Mouse (Mus musculus) right cerebral cortex, adult 2 months (tissue): ENCODE results near the gene Guca1b.
"Not testable (repeated sequence)": the region's sequence is repeated elsewhere in the genome, so short reads cannot be mapped to it uniquely, and the experiment has no call there.

Experiments
- DNase-seq, 2 experiments: peaks; one replicate each; pipeline ENCODE4 v3.0.0; 2021 to 2022; ENCODE audit warnings: low spot score in 2 of 2

Gene Guca1b

GRCm38 (mm10) chr17:47409897-47410861, 25.0 kb downstream of the Guca1b start:
- DNase-seq, result peak; percentile 17

DNA sequence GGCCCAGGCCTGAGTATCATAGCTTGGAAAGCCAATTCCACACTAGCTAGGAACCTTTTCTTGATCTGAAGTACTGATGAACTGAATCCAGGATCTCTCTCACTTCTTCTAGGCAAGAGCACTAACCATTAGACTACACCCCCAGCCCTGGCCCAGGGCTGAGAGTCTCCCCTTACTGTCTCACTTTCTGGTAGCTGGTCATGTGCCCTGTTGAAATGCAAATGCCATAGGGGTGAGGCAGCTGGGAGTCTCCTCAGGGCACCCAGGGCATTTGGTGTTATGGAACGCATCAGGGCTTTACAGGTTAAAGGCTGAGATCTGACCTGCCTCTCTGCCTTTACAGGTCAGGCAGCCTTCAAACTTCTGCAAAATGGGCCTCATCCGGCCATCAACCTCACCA, 35.0 kb downstream of the Guca1b start:
- DNase-seq, result no peak

DNA sequence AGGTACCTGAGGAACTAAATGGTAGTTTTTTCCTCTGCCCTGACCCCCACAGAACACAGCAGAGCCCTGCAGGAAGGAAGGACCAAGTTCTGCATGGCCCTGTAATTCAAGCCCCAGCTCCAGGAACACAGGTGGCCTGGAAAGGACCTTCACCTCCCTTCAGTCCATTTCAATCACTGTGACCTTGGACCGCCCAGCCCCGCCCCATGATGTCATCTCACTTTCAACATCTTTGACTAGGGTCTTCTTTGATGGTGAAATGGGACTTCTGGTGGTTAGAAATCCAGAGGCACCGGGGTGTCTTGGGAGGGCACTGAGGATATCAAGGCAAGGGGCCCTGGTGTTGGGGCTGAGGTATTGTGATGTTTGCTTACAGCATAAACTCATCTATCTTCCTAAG, 36.4 kb downstream of the Guca1b start:
- no peak for DNase-seq

- DNase-seq, result not testable (repeated sequence)
Measured at GRCm38 (mm10) chr17:47422616-47423015, 37.4 kb downstream of the Guca1b start.

GRCm38 (mm10) chr17:47424186-47424585, 39.0 kb downstream of the Guca1b start:
- DNase-seq, result no peak

DNA sequence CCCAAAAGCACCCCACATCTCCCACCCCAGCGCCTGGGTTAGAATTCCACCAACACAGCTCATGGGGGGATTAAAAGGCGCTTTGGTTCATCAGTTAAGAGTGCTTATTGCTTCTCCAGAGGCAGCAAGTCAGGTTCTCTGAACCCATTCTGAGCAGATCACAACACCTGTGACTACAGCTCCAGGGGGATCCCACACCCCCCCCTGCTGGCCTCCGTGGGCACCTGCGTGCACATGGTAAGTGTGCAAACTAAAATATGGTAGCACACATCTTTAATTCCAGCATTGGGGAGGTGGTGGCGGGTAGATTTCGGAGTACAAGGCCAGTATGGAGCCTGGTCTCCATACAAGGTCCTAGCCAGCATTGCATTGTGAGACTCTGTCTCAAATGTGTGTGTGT, 42.1 kb downstream of the Guca1b start:
- DNase-seq, result no peak

DNA sequence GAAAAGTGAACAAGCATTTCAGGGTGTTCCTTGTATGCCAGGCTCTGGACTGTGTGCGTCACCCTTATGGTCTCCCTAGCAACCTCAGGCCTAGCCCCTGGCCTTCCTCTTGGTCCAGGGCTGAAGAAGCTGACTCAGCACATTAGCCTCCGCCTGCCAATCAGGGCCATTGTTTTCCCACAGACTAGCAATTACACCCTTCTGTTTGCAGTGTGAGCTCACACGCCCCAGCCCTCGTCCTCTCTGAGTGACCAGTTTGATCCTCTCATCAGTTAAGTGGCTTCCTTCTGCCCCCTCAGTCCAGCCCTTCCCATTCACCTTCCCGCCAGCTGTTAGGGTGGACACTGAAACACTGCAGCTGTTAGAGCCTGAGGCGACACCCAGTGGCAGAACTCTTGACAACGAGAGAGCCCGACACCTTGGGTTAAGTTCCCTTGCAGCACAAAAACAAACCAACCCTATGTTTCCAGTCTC, 43.7 kb downstream of the Guca1b start:
- no peak for DNase-seq

GRCm38 (mm10) chr17:47430815-47431214, 45.6 kb downstream of the Guca1b start:
- no peak for DNase-seq

- DNase-seq, result no peak
Measured at GRCm38 (mm10) chr17:47436156-47436906, 51.1 kb downstream of the Guca1b start, which contains the start of gene AI661453. AI661453 (plus strand) TSS chr17:47436615.

- DNase-seq, result no peak
Measured at GRCm38 (mm10) chr17:47436907-47437547, 51.8 kb downstream of the Guca1b start, which contains the start of gene 1700001C19Rik. 1700001C19Rik (minus strand) TSS chr17:47437376.

GRCm38 (mm10) chr17:47438611-47439010, 53.4 kb downstream of the Guca1b start:
- DNase-seq, result no peak

GRCm38 (mm10) chr17:47439396-47440028, 54.3 kb downstream of the Guca1b start:
- DNase-seq, result no peak

DNA sequence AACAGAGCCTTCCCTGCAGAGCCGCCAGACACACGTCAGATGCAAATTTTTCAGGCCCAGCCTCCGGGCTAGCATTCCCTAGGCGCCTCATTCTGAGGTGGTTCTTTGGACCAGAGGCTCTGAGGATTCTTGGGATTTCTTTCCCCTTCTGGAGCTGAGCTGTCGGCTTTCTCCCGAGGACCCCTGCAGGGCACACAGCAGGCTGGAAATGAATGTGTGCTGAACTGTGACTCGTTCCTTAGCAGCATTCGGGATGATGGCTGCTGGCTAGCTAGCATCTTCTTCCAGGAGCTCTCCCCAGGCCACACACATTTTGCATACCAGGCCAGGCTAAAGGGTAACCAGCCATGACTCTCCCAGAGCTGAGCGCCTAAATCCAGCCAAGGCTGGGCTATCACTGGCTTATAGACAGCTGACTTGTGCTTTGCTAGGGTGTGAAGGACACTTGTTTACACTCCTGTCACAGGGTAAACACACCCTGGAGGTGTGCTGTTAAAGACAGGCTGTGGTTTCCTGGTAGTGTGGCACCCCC, 55.2 kb downstream of the Guca1b start:
- DNase-seq, result no peak

DNA sequence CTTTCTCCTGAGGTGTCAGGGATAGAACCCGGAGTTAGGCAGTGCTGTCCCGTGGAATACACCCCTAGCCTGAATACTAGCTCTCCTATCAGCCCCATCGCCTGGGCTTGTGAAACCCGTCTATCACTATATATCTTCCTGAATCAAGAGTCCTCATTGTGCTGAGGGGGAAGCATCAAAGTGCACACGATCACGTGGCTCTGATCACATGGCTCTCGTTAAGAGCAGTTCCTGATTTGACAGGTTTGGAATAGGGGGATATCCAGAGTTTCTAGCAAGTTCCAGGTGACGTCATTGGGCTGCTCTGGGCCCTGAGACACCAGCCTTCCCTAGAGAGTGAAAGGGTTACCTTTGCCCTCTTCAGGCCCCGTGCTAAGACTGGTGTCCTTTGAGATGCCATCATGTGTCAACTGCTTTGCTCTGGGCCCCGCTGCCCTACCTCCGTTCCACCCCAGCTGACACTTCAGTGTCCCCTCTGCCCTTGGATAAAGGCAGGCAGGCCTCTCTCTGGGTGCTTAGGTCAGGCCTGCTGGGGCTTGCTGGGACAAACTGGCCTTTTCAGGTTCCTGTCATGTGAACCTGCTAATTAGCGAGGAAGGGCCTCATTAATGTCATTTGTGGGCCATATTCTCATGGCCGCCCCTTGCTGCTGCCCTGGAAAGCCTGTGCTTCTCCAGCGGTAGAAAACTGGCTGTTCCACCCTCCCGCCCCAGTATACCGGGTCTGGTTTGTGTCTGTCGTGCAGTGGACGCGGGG, 56.3 kb downstream of the Guca1b start:
- DNase-seq, result no peak

- DNase-seq, result no peak
Measured at GRCm38 (mm10) chr17:47442271-47442670, 57.1 kb downstream of the Guca1b start.
